Mouse (Mus musculus): Measurements from ENCODE around the gene Coro1c.

GRCm38 (mm10) chr5:113908592-113909441 is at the start of gene Coro1c:
- TF ChIP-seq CTCF (IDR thresholded peaks at IDR 0.05) (peak; percentile 85), EP300 (IDR thresholded peaks at IDR 0.05) (no peak)

Measured in lung, postnatal 0 days (tissue).